ENCODE assay signal across 12 mouse cellular contexts in the genomic region with DNA sequence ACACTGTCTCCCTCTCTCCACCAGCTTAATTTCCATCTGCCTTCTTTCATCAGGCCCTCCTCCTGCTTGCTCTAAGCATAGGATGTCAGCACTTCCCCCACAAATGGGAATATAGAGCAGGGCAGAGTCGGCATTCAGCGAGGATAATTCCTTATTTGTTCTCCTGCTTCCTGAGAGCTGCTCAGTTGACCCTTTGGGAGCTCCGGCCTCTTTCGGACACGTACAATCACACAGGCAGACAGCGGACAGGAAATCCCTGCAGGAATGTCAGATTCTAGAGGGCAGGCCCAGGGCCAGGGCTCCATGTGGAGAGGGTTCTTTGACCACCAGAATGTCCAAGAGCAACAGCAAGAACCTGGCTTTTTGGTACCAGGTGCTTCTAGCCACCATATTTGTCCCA. TPM values are rescaled to one million over a fixed set of nuclear protein-coding genes. Genes with fewer than 3 reads are reported as not detected.
DNase-seq lines count a peak whose midpoint lies in the region; ATAC-seq and TF ChIP-seq lines count a peak whose summit lies in the region.
"Had no signal": no experiment of that assay in that cellular context is flagged by ENCODE, and none has a peak within 500 bp of the region (broad histone marks: within the 10 kb centered on the region; RNA-seq: fewer than 3 reads in every experiment).

No protein-coding gene starts in this region.

- H3K9ac ChIP-seq in hindbrain, embryonic 16.5 days (ENCODE audit: low read depth, low read length) = no peak overlapping the region
- H3K9ac ChIP-seq: forebrain, embryonic 12.5 days; intestine, embryonic 15.5 days; liver, embryonic 13.5 days had no signal

- no peaks in the 10 kb centered on the region for H3K9me3 ChIP-seq in hindbrain, embryonic 10.5 days
- H3K9me3 ChIP-seq in hindbrain, embryonic 16.5 days (ENCODE audit: control insufficient read depth, low read length) = no peaks in the 10 kb centered on the region
- H3K9me3 ChIP-seq in embryonic facial prominence, embryonic 10.5 days = no peaks in the 10 kb centered on the region
- H3K9me3 ChIP-seq: forebrain, embryonic 12.5 days; intestine, embryonic 15.5 days; liver, embryonic 13.5 days had no signal

- peak; percentile 51 for DNase-seq in hindbrain, embryonic 10.5 days (ENCODE audit: low spot score)
- DNase-seq in Muller cell, postnatal 12 days (ENCODE audit: inconsistent ontology term) = peak; percentile 14
- peak; percentile 58 for DNase-seq in R1 (ENCODE audit: low read depth, low spot score)
- DNase-seq in embryonic facial prominence, embryonic 10.5 days (ENCODE audit: low spot score) = peak; percentile 56
- no peak for DNase-seq in left cerebral cortex, adult 2 months (ENCODE audit: extremely low spot score in 1 of 2, low spot score in 2 of 2)
- DNase-seq: gastrocnemius, postnatal 14 days; layer of hippocampus, postnatal 36 days; liver, embryonic 13.5 days had no signal

- ATAC-seq in hindbrain, embryonic 16.5 days = no peak
- no peak for ATAC-seq in erythroid progenitor cell, adult 5-6 weeks (replicated peaks; ENCODE audit: low FRiP score, poor library complexity, severe bottlenecking)
- ATAC-seq: intestine, embryonic 15.5 days had no signal

- H3K4me3 ChIP-seq in hindbrain, embryonic 10.5 days = 0 out of 2 replicates have a peak overlapping the region, but pooled peaks have one; percentile 7
- H3K4me3 ChIP-seq in hindbrain, embryonic 16.5 days (ENCODE audit: low read length) = no peak overlapping the region
- H3K4me3 ChIP-seq in embryonic facial prominence, embryonic 10.5 days = no peak overlapping the region
- no peak overlapping the region for H3K4me3 ChIP-seq in left cerebral cortex, adult 2 months
- H3K4me3 ChIP-seq: forebrain, embryonic 12.5 days; intestine, embryonic 15.5 days; liver, embryonic 13.5 days had no signal

- WGBS in hindbrain, embryonic 10.5 days = 11% methylated on average over 6 of the region's 6 CpGs
- 31% methylated on average over 6 of the region's 6 CpGs for WGBS in hindbrain, embryonic 16.5 days
- WGBS in embryonic facial prominence, embryonic 10.5 days = 3% methylated on average over 6 of the region's 6 CpGs

- no peaks in the 10 kb centered on the region for H3K36me3 ChIP-seq in hindbrain, embryonic 10.5 days
- no peaks in the 10 kb centered on the region for H3K36me3 ChIP-seq in hindbrain, embryonic 16.5 days (ENCODE audit: control insufficient read depth, insufficient read depth, low read length)
- H3K36me3 ChIP-seq in embryonic facial prominence, embryonic 10.5 days (replicated peaks) = no peaks in the 10 kb centered on the region
- H3K36me3 ChIP-seq: forebrain, embryonic 12.5 days; intestine, embryonic 15.5 days; liver, embryonic 13.5 days had no signal

- no peak overlapping the region for H3K4me2 ChIP-seq in hindbrain, embryonic 16.5 days (ENCODE audit: low read length)
- H3K4me2 ChIP-seq: forebrain, embryonic 12.5 days; intestine, embryonic 15.5 days; liver, embryonic 13.5 days had no signal

- peak overlapping the region; percentile 78 for H3K27ac ChIP-seq in hindbrain, embryonic 10.5 days
- no peak overlapping the region for H3K27ac ChIP-seq in hindbrain, embryonic 16.5 days (ENCODE audit: low read depth, low read length)
- H3K27ac ChIP-seq in embryonic facial prominence, embryonic 10.5 days (replicated peaks) = peak overlapping the region; percentile 30; the same call in 1 of the 2 replicates
- H3K27ac ChIP-seq in left cerebral cortex, adult 2 months = no peak overlapping the region
- H3K27ac ChIP-seq: forebrain, embryonic 12.5 days; intestine, embryonic 15.5 days; liver, embryonic 13.5 days had no signal

- no peak for TF ChIP-seq CTCF in left cerebral cortex, adult 2 months (IDR thresholded peaks at IDR 0.05)

- H3K27me3 ChIP-seq in hindbrain, embryonic 10.5 days (ENCODE audit: insufficient read depth, poor library complexity, severe bottlenecking) = peaks cover 8% of the 10 kb centered on the region; the same call in 1 of the 2 replicates
- no peaks in the 10 kb centered on the region for H3K27me3 ChIP-seq in hindbrain, embryonic 16.5 days (replicated peaks; ENCODE audit: control insufficient read depth, insufficient read depth, low read length)
- H3K27me3 ChIP-seq in embryonic facial prominence, embryonic 10.5 days (replicated peaks; ENCODE audit: low read depth, poor library complexity, severe bottlenecking) = peaks cover 17% of the 10 kb centered on the region; the same call in 1 of the 2 replicates
- H3K27me3 ChIP-seq: intestine, embryonic 15.5 days; liver, embryonic 13.5 days had no signal

- peaks cover 34% of the 10 kb centered on the region for H3K4me1 ChIP-seq in hindbrain, embryonic 10.5 days (replicated peaks)
- no peaks in the 10 kb centered on the region for H3K4me1 ChIP-seq in hindbrain, embryonic 16.5 days (ENCODE audit: control insufficient read depth, insufficient read depth, low read depth, low read length)
- H3K4me1 ChIP-seq in embryonic facial prominence, embryonic 10.5 days = peaks cover 20% of the 10 kb centered on the region
- H3K4me1 ChIP-seq: intestine, embryonic 15.5 days; liver, embryonic 13.5 days had no signal

- intact Hi-C loops in left cerebral cortex, adult 2 months (cut with DNase I) = no loop called here

RNA-seq across cellular contexts. Expression of a gene that starts 9.5 kb away (rescaled TPM):
- 46.7 and 69.8 TPM in 2 replicates for polyA plus RNA-seq in hindbrain, embryonic 10.5 days (2016; fragmentation: Nextera tagmentation; extraction: Ambion mirVana)
- 25.0 and 35.3 TPM in 2 replicates for polyA plus RNA-seq in hindbrain, embryonic 16.5 days (2015; fragmentation: Nextera tagmentation; extraction: Ambion mirVana)
- polyA plus RNA-seq in embryonic facial prominence, embryonic 10.5 days (2016; fragmentation: Nextera tagmentation; extraction: Ambion mirVana) = 1.3 and 5.3 TPM in 2 replicates
- total RNA-seq in erythroid progenitor cell, adult 5-6 weeks (2015; ENCODE audit: low replicate concordance) = not detected in 2 replicates
- not detected in 2 replicates for total RNA-seq in erythroid progenitor cell, adult 5-6 weeks (2017; ENCODE audit: low replicate concordance)
- not detected for total RNA-seq in left cerebral cortex, adult 2 months (2021)

Comparison
In these comparisons a context has a peak if more than half of its experiments do, and no peak if none do; other contexts are left out.
1. H3K27ac ChIP-seq: peak in hindbrain, embryonic 10.5 days (single experiment) and embryonic facial prominence, embryonic 10.5 days (single experiment); none in hindbrain, embryonic 16.5 days (single experiment) and left cerebral cortex, adult 2 months (single experiment).
2. DNase-seq: peak in hindbrain, embryonic 10.5 days (single experiment), Muller cell, postnatal 12 days (single experiment), R1 (single experiment) and embryonic facial prominence, embryonic 10.5 days (single experiment); none in left cerebral cortex, adult 2 months (0 of 2).